Mouse (Mus musculus): ENCODE measurements around the gene Rnf183.

- TF ChIP-seq CTCF (IDR thresholded peaks at IDR 0.05; ENCODE audit: control insufficient read depth, insufficient read depth, low read length), result no peak
- TF ChIP-seq POLR2A (IDR thresholded peaks at IDR 0.05; ENCODE audit: borderline replicate concordance, control insufficient read depth, low read depth, low read length), result no peak
Measured at GRCm38 (mm10) chr4:62430678-62431077, 4.4 kb downstream of the Rnf183 start.

Measured in bone marrow, adult 2 months (tissue).